Mouse (Mus musculus): ENCODE data around the gene Gse1.

GRCm38 (mm10) chr8:120316707-120317106 is 88.5 kb downstream of the Gse1 start:
- TF ChIP-seq HCFC1 (IDR thresholded peaks at IDR 0.05; ENCODE audit: borderline replicate concordance, insufficient read depth, low read length) (no peak), MAFK (IDR thresholded peaks at IDR 0.05; ENCODE audit: insufficient read depth, low read depth, low read length) (no peak)
